Mouse (Mus musculus): ENCODE measurements around the gene Gm49339.

GRCm38 (mm10) chr10:51455762-51456161 lies 24.6 kb upstream of the Gm49339 start:
- TF ChIP-seq CTCF (IDR thresholded peaks at IDR 0.05; ENCODE audit: low read depth): no peak
- TF ChIP-seq EP300 (IDR thresholded peaks at IDR 0.05; ENCODE audit: low read depth): no peak

Measured in liver, postnatal 0 days (tissue).